Mouse (Mus musculus) embryonic facial prominence, embryonic 10.5 days (tissue): ENCODE data around the gene Tmem86b. TPM values are rescaled to one million over a fixed set of nuclear protein-coding genes. Genes with fewer than 3 reads are reported as not detected.
A peak's percentile ranks its signal among the peaks of the same experiment; 100 is the strongest.

Experiments
- DNase-seq: peaks from one replicate; pipeline ENCODE4 v3.0.0-alpha.2; 2017; ENCODE audit warnings: low spot score
- H3K27ac ChIP-seq: fragments of 300-500 bp; sonication (generic); replicated peaks from 2 replicates; pipeline ENCODE4 v1.5.1; 2016; ENCODE audit warnings: mild to moderate bottlenecking
- H3K27me3 ChIP-seq: fragments of 300-500 bp; sonication (generic); replicated peaks from 2 replicates; pipeline ENCODE4 v1.6.1; 2016; ENCODE audit warnings: low read depth, mild to moderate bottlenecking; ENCODE audit not compliant: poor library complexity, severe bottlenecking
- H3K36me3 ChIP-seq: fragments of 300-500 bp; sonication (generic); replicated peaks from 2 replicates; pipeline ENCODE4 v1.6.1; 2016; ENCODE audit warnings: mild to moderate bottlenecking, moderate library complexity
- H3K4me1 ChIP-seq: fragments of 300-500 bp; sonication (generic); 2 replicates; pipeline ENCODE4 v1.6.1; 2016
- H3K4me3 ChIP-seq: fragments of 300-500 bp; sonication (generic); 2 replicates; pipeline ENCODE4 v1.5.1; 2016; ENCODE audit warnings: mild to moderate bottlenecking, moderate library complexity
- H3K9me3 ChIP-seq: fragments of 300-500 bp; sonication (generic); 2 replicates; pipeline ENCODE4 v1.6.1; 2016; ENCODE audit warnings: mild to moderate bottlenecking
- WGBS: fragments of 180-500 bp; shearing (Covaris S2); methylation state at CpG from one replicate; pipeline ENCODE4 v1.1.7; 2016; 5-methylcytosine and 5-hydroxymethylcytosine counted together
- polyA plus RNA-seq: library from polyadenylated mRNA; unstranded; fragments of >200 nt; fragmentation: Nextera tagmentation; extraction: Ambion mirVana; gene quantifications from 2 replicates; pipeline ENCODE4 v1.2.1, GENCODE M21; 2016

The Tmem86b gene
- polyA plus RNA-seq, 1 experiment from 2014 or later = 2.1 TPM

DNA sequence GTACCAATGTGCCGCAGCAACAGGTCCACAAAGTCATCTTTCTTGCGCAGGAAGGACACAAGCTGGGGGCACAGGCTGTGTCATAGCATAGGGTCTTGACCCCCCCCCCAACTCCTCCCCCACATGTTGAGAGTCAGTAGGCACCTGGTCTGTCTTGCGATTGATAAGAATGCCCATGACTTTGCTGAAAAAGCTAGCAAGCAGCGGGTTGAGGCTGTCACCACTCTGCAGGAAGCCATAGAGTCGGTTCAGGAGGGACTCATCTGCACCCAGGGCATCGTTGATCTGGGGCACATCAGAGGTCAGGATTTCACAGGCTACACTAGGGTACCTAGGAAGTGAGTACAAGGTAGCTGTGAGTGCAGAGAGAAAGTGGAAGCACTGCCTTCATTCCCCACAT lies 12.0 kb upstream of the Tmem86b start:
- no peak overlapping the region for H3K4me3 ChIP-seq
- WGBS = 89% methylated on average over 6 of the region's 6 CpGs
- H3K36me3 ChIP-seq = peaks cover 91% of the 10 kb centered on the region
- H3K4me1 ChIP-seq = no peaks in the 10 kb centered on the region
- H3K27ac ChIP-seq = no peak overlapping the region
- DNase-seq = no peak
- no peaks in the 10 kb centered on the region for H3K9me3 ChIP-seq
- H3K27me3 ChIP-seq = no peaks in the 10 kb centered on the region

DNA sequence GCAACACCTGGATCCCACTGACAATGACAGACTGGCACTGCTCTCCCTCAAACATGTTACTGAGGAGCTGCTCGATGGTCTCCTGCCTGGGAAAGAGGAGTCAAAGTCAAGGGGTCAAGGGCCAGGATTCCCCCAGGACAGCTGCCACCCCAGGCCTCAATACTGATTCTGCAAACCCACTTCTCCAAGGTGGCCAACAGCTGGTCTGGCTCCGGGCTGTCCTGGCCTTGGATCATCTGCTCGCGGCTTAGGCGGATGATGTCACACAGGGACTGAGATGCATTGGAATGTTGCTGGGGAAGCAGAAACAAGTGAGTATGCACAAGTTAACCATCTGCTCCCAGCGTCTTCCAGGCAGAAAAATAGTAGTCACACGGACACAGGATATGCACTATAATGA lies 10.7 kb upstream of the Tmem86b start:
- Histone ChIP-seq H3K9me3 (no peaks in the 10 kb centered on the region), H3K4me1 (no peaks in the 10 kb centered on the region), H3K27ac (no peak overlapping the region), H3K36me3 (peaks cover 99% of the 10 kb centered on the region), H3K27me3 (no peaks in the 10 kb centered on the region), H3K4me3 (no peak overlapping the region)
- WGBS = 91% methylated on average over 7 of the region's 7 CpGs
- no peak for DNase-seq

DNA sequence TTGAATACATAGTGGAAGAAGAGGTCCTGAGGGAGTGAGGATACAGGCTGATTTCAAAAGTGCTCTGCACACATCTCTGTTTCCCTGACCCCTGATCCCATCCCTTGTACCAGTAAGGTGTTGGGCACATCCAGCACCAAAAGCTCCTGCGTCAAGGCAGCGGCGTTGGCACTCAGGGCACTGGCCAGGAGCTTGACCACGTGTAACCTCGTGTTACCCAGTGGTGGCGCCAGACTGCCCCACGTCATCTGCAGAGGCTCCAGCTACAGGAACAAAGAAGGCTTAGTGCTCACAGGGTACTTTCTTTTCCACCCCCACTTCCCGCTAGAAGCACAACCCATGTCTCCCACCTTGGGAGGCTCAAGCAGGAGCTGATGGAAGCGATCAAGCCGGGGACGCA lies 9.9 kb upstream of the Tmem86b start:
- Histone ChIP-seq H3K9me3 (no peaks in the 10 kb centered on the region), H3K27ac (no peak overlapping the region), H3K36me3 (peaks cover 99% of the 10 kb centered on the region), H3K27me3 (no peaks in the 10 kb centered on the region), H3K4me1 (no peaks in the 10 kb centered on the region), H3K4me3 (no peak overlapping the region)
- WGBS = 79% methylated on average over 11 of the region's 11 CpGs
- no peak for DNase-seq

DNA sequence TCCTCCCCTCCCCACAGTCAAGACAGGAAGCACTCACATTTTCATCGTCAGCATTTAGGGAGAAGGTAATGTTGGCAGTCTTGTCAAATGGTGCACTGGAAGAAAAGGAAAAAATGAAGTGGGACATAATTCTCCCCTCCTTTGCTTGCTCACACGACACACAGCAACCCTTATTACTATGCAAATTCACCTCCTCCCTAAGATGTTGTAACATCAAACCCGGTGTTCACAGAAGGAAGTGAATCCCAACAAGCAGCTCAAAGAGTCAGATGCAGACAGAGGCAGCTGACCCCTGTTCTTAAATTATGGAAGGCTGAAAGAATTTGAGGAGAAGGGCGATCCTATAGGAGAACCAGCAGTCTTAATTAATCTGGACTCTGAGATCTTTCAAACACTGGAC lies 5.0 kb upstream of the Tmem86b start:
- Histone ChIP-seq H3K4me3 (no peak overlapping the region), H3K27ac (no peak overlapping the region), H3K9me3 (no peaks in the 10 kb centered on the region), H3K4me1 (no peaks in the 10 kb centered on the region), H3K27me3 (no peaks in the 10 kb centered on the region), H3K36me3 (peaks cover 96% of the 10 kb centered on the region)
- no peak for DNase-seq
- WGBS = 91% methylated on average over 4 of the region's 4 CpGs

DNA sequence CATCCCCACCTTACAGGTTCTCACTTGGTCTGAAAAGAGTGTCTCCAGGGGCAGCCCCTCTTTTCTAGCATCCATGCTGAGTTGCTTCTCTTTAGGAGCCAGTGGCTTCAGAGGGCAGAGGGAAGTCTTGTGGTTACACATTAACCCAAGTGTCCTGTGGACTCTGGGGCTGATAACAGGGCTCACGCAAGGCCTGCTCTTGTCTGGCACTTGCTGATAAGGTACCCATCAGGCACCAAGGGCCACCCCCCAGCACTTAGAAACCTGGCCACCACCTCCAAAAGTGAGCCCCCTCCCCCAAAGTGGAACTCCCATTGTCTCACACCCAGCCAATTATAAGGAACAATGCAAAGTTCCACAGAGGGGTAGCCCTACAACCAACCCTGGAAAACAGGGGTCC lies 1.0 kb downstream of the Tmem86b start:
- no peak for DNase-seq
- no peaks in the 10 kb centered on the region for H3K9me3 ChIP-seq
- no peaks in the 10 kb centered on the region for H3K4me1 ChIP-seq
- H3K27ac ChIP-seq = no peak overlapping the region
- H3K27me3 ChIP-seq = no peaks in the 10 kb centered on the region
- WGBS = 91% methylated on average over 1 of the region's 1 CpGs
- peaks cover 72% of the 10 kb centered on the region for H3K36me3 ChIP-seq
- no peak overlapping the region for H3K4me3 ChIP-seq

DNA sequence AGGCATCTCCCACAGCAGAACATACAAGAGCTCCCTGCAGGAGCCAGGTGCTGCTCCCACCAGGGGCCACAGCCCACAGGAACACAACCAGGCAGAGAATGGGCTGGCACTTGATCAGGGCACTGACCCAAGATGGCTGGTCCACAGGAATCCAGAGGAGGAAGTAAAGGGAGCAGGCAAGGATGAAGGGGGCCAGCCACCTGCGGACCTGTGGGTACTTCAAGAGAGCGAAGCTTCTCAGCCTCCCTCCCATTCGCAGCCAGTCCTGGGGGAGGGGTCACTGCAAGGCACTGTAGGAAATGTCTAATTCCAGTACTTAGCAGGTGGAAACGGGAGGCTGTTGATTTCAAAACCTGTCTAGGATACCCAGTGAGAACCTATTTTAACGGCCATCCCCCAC lies 1.6 kb downstream of the Tmem86b start:
- Histone ChIP-seq H3K36me3 (peaks cover 67% of the 10 kb centered on the region), H3K4me1 (no peaks in the 10 kb centered on the region)
- 88% methylated on average over 5 of the region's 5 CpGs for WGBS

DNA sequence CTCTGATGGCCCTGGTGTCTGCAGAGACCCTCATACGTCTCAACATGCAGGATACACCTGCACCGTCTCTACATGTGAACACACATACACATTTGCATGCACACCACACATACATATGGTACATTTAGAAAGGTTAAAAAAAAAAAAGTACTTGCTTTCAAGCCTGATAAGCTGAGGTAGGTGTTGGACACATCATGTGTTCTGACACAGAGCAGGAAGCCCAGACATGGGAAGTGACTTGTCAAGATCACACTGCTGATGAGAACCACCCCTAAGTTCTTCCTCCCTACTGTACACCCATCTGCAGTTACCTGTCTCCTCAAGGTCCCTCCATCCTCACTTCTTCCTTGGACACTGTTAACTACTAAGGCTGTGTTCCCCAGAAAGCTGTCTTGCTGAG lies 5.3 kb downstream of the Tmem86b start:
- Histone ChIP-seq H3K4me1 (no peaks in the 10 kb centered on the region), H3K27me3 (no peaks in the 10 kb centered on the region), H3K9me3 (no peaks in the 10 kb centered on the region), H3K27ac (no peak overlapping the region), H3K4me3 (no peak overlapping the region), H3K36me3 (peaks cover 32% of the 10 kb centered on the region)
- no peak for DNase-seq
- 89% methylated on average over 2 of the region's 2 CpGs for whole genome bisulfite sequencing

More for the DNA sequence above, 1.6 kb downstream of the Tmem86b start:
- Histone ChIP-seq H3K9me3 (no peaks in the 10 kb centered on the region), H3K27ac (no peak overlapping the region), H3K4me3 (no peak overlapping the region), H3K27me3 (no peaks in the 10 kb centered on the region)
- DNase-seq = no peak

DNA sequence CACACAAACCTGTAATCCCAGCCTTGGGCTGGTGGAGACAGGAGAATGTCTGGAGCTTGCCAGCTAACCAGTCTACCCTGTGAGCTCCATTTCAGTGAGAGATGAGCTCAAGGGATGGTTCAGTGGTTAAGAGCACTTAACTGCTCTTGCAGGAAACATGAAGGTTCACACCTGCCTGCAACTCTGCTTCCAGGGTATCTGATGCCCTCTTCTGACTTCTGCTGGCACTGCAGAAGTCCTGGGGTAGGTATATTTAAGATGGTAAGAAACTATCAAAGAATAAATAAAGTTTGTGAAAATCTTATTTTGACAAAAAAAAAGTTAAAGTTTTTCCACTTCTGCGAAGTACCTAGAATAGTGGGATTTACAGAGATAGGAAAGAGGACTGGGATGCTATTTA lies 6.9 kb downstream of the Tmem86b start:
- no peaks in the 10 kb centered on the region for H3K27me3 ChIP-seq
- peaks cover 16% of the 10 kb centered on the region for H3K36me3 ChIP-seq
- H3K4me3 ChIP-seq = no peak overlapping the region
- H3K27ac ChIP-seq = no peak overlapping the region
- no peaks in the 10 kb centered on the region for H3K4me1 ChIP-seq
- WGBS = 51% methylated on average over 1 of the region's 1 CpGs
- no peaks in the 10 kb centered on the region for H3K9me3 ChIP-seq
- no peak for DNase-seq

DNA sequence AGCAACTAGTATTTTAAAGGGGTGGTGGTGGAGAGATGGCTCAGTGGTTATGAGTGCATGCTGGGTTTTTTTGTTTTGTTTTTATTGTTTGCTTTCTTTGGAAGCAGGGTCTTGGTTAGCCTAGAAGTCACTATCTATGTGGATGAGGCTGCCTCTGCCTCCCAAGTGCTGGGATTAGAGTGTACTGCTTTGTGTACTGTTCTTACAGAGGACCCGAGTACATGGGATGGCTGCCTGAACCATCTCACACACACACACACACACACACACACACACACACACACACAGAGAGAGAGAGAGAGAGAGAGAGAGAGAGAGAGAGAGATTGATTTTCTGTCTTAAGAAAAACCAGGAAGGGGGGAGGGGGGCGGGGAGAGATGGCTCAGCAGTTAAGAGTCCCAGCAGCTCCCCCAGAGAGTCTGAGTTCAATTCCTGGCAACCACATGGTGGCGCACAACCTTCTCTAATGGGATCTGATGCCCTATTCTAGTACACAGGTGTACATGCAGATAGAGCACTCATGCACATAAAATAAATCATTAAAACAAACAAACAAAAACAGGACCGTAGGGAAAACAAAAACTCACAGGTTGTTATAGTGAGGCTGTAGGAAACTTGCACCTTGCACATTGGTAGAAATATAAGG lies 7.6 kb downstream of the Tmem86b start:
- Histone ChIP-seq H3K36me3 (peaks cover 9% of the 10 kb centered on the region), H3K27me3 (no peaks in the 10 kb centered on the region), H3K9me3 (no peaks in the 10 kb centered on the region), H3K27ac (no peak overlapping the region), H3K4me1 (no peaks in the 10 kb centered on the region), H3K4me3 (no peak overlapping the region)
- peak; percentile 55 for DNase-seq
- 28% methylated on average over 4 of the region's 4 CpGs for WGBS

DNA sequence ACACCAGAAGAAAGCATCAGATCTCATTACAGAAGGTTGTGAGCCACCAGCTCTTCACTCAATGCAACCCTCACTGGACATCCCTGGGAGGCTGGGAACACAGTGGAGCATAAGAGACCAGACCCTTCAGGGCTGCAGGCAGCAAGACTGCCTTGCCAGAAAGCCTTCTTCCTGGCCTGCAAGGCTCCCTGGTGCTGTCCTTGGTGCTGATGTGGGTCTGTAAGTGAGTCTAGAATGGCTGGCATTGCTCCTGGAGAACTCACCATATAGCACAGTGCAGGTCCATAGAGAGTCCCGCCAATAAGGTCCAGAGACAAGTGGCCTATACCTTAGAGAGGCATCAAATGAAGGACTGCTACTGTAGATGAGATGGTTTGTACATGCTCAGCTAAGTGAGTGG lies 11.2 kb downstream of the Tmem86b start:
- WGBS = 34% methylated on average over 1 of the region's 1 CpGs
- no peak overlapping the region for H3K27ac ChIP-seq
- no peaks in the 10 kb centered on the region for H3K4me1 ChIP-seq
- no peaks in the 10 kb centered on the region for H3K36me3 ChIP-seq
- peak; percentile 78 for DNase-seq
- no peaks in the 10 kb centered on the region for H3K9me3 ChIP-seq
- no peaks in the 10 kb centered on the region for H3K27me3 ChIP-seq
- no peak overlapping the region for H3K4me3 ChIP-seq

DNA sequence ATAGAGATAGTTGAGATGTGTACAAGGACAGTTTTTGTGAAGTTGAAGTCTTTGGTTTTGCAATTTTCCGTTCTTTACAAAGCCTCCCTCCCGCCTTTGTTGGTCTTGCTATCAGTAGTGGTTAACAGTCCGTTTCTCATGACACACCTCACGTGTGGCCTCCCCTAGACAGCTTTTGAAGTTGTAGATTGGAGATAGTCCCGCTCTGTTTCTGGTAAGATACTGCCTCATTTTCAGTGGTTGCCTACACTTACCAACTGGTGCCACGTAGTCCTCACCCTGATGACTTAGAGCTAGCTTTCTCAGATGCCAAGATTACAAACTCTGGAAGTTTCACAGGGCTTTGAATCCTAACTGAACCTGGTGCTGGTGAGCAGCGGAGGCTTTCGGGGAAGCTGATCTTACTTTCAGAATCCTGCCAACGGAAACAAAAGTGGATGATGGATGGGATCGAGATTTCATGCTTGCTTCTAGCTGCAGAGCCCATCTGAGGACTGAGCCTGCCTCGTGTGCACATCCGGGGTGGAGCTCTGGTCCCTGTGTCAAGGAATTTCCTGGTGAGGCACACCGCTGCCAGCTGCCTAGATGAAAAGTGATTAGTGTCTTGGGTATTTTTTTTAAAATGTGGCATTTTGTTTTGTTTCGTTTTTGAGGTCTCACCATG lies 17.4 kb downstream of the Tmem86b start:
- Histone ChIP-seq H3K4me3 (no peak overlapping the region), H3K27me3 (no peaks in the 10 kb centered on the region), H3K9me3 (no peaks in the 10 kb centered on the region), H3K27ac (no peak overlapping the region), H3K4me1 (no peaks in the 10 kb centered on the region), H3K36me3 (no peaks in the 10 kb centered on the region)
- WGBS = 81% methylated on average over 14 of the region's 14 CpGs
- no peak for DNase-seq

DNA sequence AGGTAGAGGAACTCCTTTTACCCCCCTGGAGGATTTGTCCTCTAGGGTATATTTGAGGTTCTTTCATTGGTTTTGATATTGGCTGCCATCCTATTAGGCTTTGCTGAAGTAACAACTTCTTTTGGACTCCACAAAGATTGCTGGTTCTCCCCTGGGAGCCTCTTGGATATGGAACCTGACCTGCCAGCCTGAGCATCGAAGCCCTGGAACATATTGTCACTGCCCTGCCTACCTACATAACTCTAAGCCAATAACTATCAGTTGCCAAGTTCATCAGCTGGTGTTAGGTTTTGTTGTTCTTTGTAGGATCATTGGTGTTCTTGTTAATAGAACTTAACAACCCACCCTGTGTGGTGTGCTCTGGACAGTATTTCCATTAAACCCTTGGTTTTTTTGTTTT lies 18.3 kb downstream of the Tmem86b start:
- Histone ChIP-seq H3K4me1 (no peaks in the 10 kb centered on the region), H3K27me3 (no peaks in the 10 kb centered on the region), H3K9me3 (no peaks in the 10 kb centered on the region), H3K4me3 (no peak overlapping the region), H3K36me3 (no peaks in the 10 kb centered on the region), H3K27ac (no peak overlapping the region)
- WGBS = 72% methylated on average over 1 of the region's 1 CpGs
- no peak for DNase-seq

DNA sequence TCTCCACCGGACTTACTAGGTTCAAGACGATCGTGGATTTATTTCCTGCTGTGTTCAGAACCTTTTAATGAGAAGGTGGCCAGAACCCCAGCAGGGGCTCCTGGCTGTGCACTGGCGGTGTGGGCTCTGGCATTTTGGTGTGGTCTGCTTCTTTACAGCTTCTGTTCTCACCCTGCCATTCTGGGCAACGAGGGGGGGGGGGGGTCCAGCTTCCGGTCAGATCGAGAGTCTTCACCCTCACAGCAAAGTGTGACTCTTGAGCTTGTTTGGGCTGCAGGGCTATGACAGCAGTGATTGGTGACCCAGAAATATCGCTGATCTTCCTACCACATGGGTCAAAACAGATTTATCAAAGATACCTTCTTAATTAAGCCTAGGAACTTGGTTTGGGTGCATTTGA lies 18.8 kb downstream of the Tmem86b start:
- DNase-seq = no peak
- Histone ChIP-seq H3K27me3 (no peaks in the 10 kb centered on the region), H3K36me3 (no peaks in the 10 kb centered on the region), H3K4me1 (no peaks in the 10 kb centered on the region), H3K27ac (no peak overlapping the region), H3K9me3 (no peaks in the 10 kb centered on the region), H3K4me3 (no peak overlapping the region)
- 68% methylated on average over 8 of the region's 8 CpGs for WGBS
